Mouse (Mus musculus) layer of hippocampus, adult 2 months (tissue): ENCODE data around the gene Ahcy. TPM values are rescaled to one million over a fixed set of nuclear protein-coding genes. Genes with fewer than 3 reads are reported as not detected.
A peak's percentile ranks its signal among the peaks of the same experiment; 100 is the strongest.
"Not testable (repeated sequence)": the region's sequence is repeated elsewhere in the genome, so short reads cannot be mapped to it uniquely, and the experiment has no call there.

Experiments
- DNase-seq, 2 experiments: peaks; one replicate each; pipeline ENCODE4 v3.0.0; 2022; ENCODE audit warnings: low spot score in 2 of 2
- H3K27ac ChIP-seq: fragments of 200-600 bp; 2 replicates; pipeline ENCODE4 v1.8.1; 2022
- H3K4me3 ChIP-seq: fragments of 200-600 bp; 2 replicates; pipeline ENCODE4 v1.8.1; 2022; ENCODE audit warnings: mild to moderate bottlenecking
- CTCF ChIP-seq: fragments of 200-600 bp; conservative IDR thresholded peaks from 2 replicates; pipeline ENCODE4 v1.8.1; 2022; ENCODE audit warnings: antibody characterized with exemption, mild to moderate bottlenecking, moderate library complexity
- long read RNA-seq, 2 experiments: library from polyadenylated mRNA; stranded (forward); transcript quantifications; one replicate each; pipeline ENCODE4 v2.0.0; 2021; ENCODE audit warnings: borderline mapping rate in 2 of 2
- total RNA-seq, 2 experiments: library from RNA; stranded (reverse); gene quantifications; 2 replicates each; pipeline ENCODE4 v1.2.3; 2021

Gene Ahcy
- total RNA-seq: 10 to 100 TPM; 14.6 to 16.2 TPM
- long read RNA-seq, experiment 1, transcript Ahcy-201 (10 exons, 2,543 nt): major isoform, 7 of 11 reads
- long read RNA-seq, experiment 1, partial matches to known transcripts: 2 of 11 reads
- long read RNA-seq, experiment 1, other reads (novel, unspliced or antisense): 2 of 11 reads
- long read RNA-seq, experiment 2, transcript Ahcy-201 (10 exons, 2,543 nt): major isoform, 20 of 28 reads
- long read RNA-seq, experiment 2, partial matches to known transcripts: 3 of 28 reads
- long read RNA-seq, experiment 2, other reads (novel, unspliced or antisense): 5 of 28 reads

DNA sequence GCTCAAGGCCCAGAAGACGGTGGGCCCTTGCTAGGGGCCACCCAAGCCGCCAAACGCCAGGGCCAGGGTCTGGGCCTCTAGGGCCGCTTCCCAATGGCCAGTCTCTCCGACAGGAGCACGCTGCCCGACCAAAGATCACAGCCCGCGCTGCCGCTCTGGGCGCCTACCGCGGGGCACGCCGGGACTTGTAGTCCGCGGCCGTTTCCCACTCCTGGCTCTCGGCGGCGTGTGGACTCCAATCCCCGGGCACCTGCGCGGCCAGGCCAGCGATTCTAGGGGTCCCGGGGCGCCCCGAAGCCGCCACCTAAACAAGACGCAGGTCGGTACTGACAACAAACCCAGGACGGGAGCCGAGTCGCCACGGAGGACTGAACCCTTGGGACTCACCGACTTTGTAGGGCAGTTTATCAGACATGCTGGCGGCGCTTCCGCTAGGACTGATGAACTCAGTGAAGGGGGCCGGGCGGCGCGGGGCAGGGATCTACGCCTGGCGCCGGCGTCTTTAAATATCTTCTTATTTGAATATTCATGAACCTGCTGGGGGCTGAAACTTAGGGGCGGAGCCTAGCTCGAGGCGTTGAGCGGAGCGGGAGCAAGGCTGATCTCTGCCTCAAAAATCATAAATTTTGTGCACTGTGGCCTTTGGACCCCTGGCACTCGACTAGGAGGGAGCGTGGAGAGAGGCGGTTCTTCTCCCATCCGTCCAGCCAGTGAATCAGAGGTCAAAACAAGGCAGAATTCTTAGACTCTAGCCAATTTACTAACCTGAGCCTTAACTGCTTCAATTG lies at the start of gene Ahcy:
TSS of gene Ahcy (minus strand) at position 520 of the 788 bp plus-strand sequence.
- TF ChIP-seq CTCF: no peak
- DNase-seq: peak; percentile 86 to 89
- H3K27ac ChIP-seq: peak within 1 kb of the TSS; percentile 89
- H3K4me3 ChIP-seq: peak within 1 kb of the TSS; percentile 87

GRCm38 (mm10) chr2:155115216-155115830 lies 41.0 kb upstream of the Ahcy start:
- Histone ChIP-seq H3K27ac (no peak overlapping the region), H3K4me3 (no peak overlapping the region)
- no peak for TF ChIP-seq CTCF
- DNase-seq: no peak

- H3K4me3 ChIP-seq, H3K27ac ChIP-seq, DNase-seq: not testable (repeated sequence)
These were observed 33.0 kb upstream of the Ahcy start for GRCm38 (mm10) chr2:155107276-155107675.

GRCm38 (mm10) chr2:155103607-155104006 lies 29.3 kb upstream of the Ahcy start:
- Histone ChIP-seq H3K4me3 (no peak overlapping the region), H3K27ac (no peak overlapping the region)
- no peak for TF ChIP-seq CTCF
- DNase-seq: no peak

DNA sequence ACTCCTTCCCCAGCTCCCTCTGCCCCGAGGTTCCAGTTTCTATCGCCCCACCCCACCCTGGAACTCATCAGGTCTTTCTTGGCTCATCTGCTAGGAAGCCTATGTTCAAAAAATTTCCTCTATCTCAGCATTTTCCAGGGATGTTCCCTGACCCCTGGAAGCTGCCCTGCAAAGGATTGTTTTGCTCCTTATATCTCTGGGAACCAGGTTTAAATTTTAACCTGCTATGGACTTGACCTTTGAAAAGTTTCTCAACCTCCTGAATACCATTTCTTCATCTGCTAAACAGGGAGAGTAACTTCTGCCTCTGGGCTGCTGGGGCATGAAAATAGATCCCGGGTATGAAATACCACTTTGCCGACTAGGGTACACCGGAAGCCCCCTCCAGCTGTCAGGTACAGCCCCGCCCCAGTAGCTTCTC lies 27.5 kb upstream of the Ahcy start:
- H3K27ac ChIP-seq: no peak overlapping the region
- no peak for DNase-seq
- no peak for TF ChIP-seq CTCF
- H3K4me3 ChIP-seq: no peak overlapping the region

DNA sequence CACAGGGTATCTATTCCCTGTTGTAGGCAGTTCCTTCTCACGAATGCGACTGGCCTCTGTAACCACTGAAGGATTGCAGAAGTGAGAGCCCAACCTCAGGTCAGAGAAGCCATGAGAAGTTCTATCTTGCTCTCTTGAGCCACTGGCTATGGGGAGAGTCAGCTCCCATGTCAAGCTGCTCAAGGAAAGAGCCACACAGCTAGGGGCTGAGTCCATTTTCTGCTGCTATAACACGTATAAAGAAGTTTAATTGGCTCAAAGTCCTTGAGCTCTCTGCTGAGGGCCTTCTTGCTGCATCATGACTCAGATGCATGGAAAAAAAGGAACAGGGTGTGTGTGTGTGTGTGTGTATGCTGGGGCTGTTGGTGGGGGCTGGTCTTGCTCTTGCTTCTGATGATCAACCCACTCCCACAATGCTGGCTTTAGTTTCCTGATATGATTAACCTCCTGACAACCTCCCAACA lies 26.5 kb upstream of the Ahcy start:
- peak overlapping the region; percentile 74; the same call in 1 of the 2 replicates for H3K27ac ChIP-seq
- H3K4me3 ChIP-seq: no peak overlapping the region
- TF ChIP-seq CTCF: no peak
- DNase-seq: no peak

GRCm38 (mm10) chr2:155099994-155100795 lies 25.9 kb upstream of the Ahcy start:
- no peak for DNase-seq
- H3K27ac ChIP-seq: peak overlapping the region; percentile 74
- TF ChIP-seq CTCF: no peak
- H3K4me3 ChIP-seq: no peak overlapping the region

DNA sequence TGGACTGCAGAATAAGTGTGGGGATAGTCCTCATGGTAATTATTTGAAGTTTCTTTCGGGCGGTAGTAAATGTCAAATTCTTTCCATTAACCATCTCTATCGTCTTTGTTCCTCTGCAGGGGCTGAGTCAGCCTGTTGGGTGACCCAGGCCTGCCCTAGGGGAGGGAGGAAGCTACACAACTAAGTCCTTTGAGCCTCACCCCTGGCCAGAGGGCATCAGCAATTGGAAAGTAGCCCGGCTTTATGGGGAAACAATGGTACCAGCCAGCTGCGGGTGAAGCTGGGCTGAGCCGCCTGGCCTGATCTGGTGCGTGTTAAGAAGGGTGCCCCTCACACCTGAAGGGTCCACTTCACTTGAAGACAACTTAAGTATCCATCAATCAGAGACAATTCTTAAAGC lies 25.1 kb upstream of the Ahcy start:
- no peak overlapping the region for H3K4me3 ChIP-seq
- TF ChIP-seq CTCF: no peak
- DNase-seq: peak in 1 of 2 experiments; percentile 39
- H3K27ac ChIP-seq: peak overlapping the region; percentile 77

GRCm38 (mm10) chr2:155098720-155099380 lies 24.6 kb upstream of the Ahcy start:
- peak; percentile 63 for TF ChIP-seq CTCF
- no peak for DNase-seq
- H3K27ac ChIP-seq: peak overlapping the region; percentile 77
- no peak overlapping the region for H3K4me3 ChIP-seq

DNA sequence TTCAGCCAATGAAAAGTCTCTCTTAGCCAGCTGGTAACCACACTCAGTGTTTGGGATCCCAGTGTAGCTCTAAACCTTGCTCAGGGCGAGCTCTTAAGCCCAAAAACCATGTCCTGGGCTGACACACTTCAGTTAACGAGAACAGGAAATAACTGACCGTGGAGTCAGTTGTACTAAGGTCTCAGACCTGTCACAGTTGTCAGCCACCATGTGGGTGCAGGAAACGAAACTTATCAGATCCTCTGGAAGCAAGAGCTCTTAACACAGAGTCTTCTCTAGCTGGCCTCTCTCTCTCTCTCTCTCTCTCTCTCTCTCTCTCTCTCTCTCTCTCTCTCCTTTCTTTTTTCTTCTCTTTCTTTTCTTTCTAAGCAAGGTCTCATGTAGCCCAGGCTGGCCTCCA lies 19.1 kb upstream of the Ahcy start:
- Histone ChIP-seq H3K27ac (no peak overlapping the region), H3K4me3 (no peak overlapping the region)
- TF ChIP-seq CTCF: no peak
- no peak for DNase-seq

GRCm38 (mm10) chr2:155091743-155092075 lies 17.4 kb upstream of the Ahcy start:
- TF ChIP-seq CTCF: no peak
- Histone ChIP-seq H3K4me3 (no peak overlapping the region), H3K27ac (no peak overlapping the region)
- no peak for DNase-seq
